Mouse (Mus musculus): Measurements from ENCODE around the gene Mob1a. TPM values are rescaled to one million over a fixed set of nuclear protein-coding genes. Genes with fewer than 3 reads are reported as not detected.

Mob1a gene
- polyA plus RNA-seq, 1 experiment from 2014 or later: 50.8 TPM

- no peaks in the 10 kb centered on the region for H3K27me3 ChIP-seq (replicated peaks; ENCODE audit: control insufficient read depth, insufficient read depth, low read length)
- H3K4me1 ChIP-seq (ENCODE audit: control insufficient read depth, insufficient read depth, low read length): peaks cover 23% of the 10 kb centered on the region
- H3K9ac ChIP-seq (ENCODE audit: low read depth, low read length): peak overlapping the region; percentile 96
- H3K36me3 ChIP-seq (ENCODE audit: control insufficient read depth, insufficient read depth, low read length): no peaks in the 10 kb centered on the region
- 86% methylated on average over 7 of the region's 7 CpGs for WGBS
- H3K9me3 ChIP-seq (ENCODE audit: control insufficient read depth, low read length): no peaks in the 10 kb centered on the region
- no peak for ATAC-seq
- peak overlapping the region; percentile 80 for H3K4me2 ChIP-seq (ENCODE audit: low read depth, low read length)
- peak overlapping the region; percentile 89 for H3K4me3 ChIP-seq (ENCODE audit: low read length)
- no peak overlapping the region for H3K27ac ChIP-seq (ENCODE audit: low read length)
These were observed 24.4 kb downstream of the Mob1a start for GRCm38 (mm10) chr6:83350172-83350571.

- no peak overlapping the region for H3K27ac ChIP-seq (ENCODE audit: low read length)
- H3K4me2 ChIP-seq (ENCODE audit: low read depth, low read length): no peak overlapping the region
- 90% methylated on average over 16 of the region's 16 CpGs for WGBS
- no peak overlapping the region for H3K4me3 ChIP-seq (ENCODE audit: low read length)
- ATAC-seq: no peak
- no peaks in the 10 kb centered on the region for H3K27me3 ChIP-seq (replicated peaks; ENCODE audit: control insufficient read depth, insufficient read depth, low read length)
- no peaks in the 10 kb centered on the region for H3K9me3 ChIP-seq (ENCODE audit: control insufficient read depth, low read length)
- peaks cover 27% of the 10 kb centered on the region for H3K4me1 ChIP-seq (ENCODE audit: control insufficient read depth, insufficient read depth, low read length)
- no peak overlapping the region for H3K9ac ChIP-seq (ENCODE audit: low read depth, low read length)
- no peaks in the 10 kb centered on the region for H3K36me3 ChIP-seq (ENCODE audit: control insufficient read depth, insufficient read depth, low read length)
These were observed 25.1 kb downstream of the Mob1a start for GRCm38 (mm10) chr6:83350851-83351405.

DNA sequence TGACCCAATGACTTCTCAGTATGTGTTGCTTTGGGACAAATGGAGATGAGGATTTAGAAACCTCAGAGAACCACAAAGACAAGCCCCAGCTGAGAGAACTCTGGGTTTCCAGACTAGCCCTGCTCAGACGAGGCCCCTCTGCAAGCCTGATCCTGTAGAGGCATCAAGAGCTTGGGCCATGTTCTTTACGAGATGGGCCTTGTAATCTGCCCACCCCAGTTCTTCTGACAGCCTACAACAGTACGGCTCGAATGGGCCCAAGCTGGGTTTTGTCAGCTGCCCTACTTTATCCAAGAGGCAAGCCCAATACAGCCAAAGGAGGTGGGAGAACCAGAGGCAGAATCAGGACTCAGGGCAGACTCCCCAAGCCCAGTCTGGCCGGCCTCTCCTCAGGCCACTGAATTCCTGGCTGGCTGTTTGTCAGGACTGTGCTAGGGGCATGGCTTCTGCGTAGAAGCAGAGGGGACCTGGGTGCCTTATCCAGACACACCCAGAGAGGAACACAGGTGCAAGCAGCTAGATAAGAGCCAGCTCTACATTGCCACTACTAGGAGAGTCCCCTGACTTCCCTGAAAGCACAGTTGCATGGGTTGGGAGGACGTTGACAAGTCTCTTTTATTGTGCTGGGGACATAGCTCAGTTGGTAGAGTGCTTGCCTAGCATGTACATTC is 25.8 kb downstream of the Mob1a start:
- Histone ChIP-seq H3K9ac (ENCODE audit: low read depth, low read length) (no peak overlapping the region), H3K27me3 (replicated peaks; ENCODE audit: control insufficient read depth, insufficient read depth, low read length) (no peaks in the 10 kb centered on the region), H3K4me2 (ENCODE audit: low read depth, low read length) (no peak overlapping the region), H3K9me3 (ENCODE audit: control insufficient read depth, low read length) (no peaks in the 10 kb centered on the region), H3K4me3 (ENCODE audit: low read length) (no peak overlapping the region), H3K27ac (ENCODE audit: low read length) (peak overlapping the region; percentile 71), H3K36me3 (ENCODE audit: control insufficient read depth, insufficient read depth, low read length) (no peaks in the 10 kb centered on the region), H3K4me1 (ENCODE audit: control insufficient read depth, insufficient read depth, low read length) (peaks cover 27% of the 10 kb centered on the region)
- WGBS: 68% methylated on average over 7 of the region's 7 CpGs
- peak; percentile 63 for ATAC-seq

DNA sequence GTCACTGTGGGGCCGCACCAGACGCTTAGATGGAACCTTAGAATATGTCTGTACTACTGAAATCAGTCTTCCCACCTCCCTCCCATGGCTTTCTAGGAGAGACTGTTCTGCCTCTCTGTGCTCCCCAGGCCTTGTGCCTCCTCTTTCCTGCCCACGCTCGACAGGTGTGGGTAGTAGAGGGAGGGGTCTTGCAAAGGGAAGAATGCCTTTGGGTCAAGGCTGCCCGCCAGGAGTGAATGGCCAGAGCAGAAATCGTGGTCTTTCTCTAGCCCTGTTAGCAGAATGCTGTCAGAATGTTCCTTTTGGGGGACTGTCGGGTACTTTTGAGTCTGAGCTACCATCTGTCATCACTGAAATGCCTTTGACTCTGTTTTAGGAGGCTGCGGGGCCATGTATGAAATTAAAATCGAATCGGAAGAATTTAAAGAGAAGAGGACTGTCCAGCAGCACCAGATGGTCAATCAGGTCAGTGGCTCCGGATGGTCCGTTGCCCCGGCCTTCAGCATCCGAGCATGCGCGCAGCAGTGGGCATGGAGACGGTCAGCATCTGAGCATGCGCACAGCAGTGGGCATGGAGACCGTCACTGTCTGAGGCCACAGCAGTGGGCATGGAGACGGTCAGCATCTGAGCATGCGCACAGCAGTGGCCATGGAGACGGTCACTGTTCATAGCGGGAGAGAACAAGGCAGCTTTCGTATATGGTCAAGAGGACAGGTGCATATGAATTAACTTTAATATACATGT is 27.0 kb downstream of the Mob1a start:
- Histone ChIP-seq H3K36me3 (ENCODE audit: control insufficient read depth, insufficient read depth, low read length) (no peaks in the 10 kb centered on the region), H3K9ac (ENCODE audit: low read depth, low read length) (0 out of 2 replicates have a peak overlapping the region, but pooled peaks have one; percentile 13), H3K9me3 (ENCODE audit: control insufficient read depth, low read length) (no peaks in the 10 kb centered on the region), H3K4me1 (ENCODE audit: control insufficient read depth, insufficient read depth, low read length) (peaks cover 27% of the 10 kb centered on the region), H3K27me3 (replicated peaks; ENCODE audit: control insufficient read depth, insufficient read depth, low read length) (no peaks in the 10 kb centered on the region), H3K27ac (ENCODE audit: low read length) (no peak overlapping the region), H3K4me2 (ENCODE audit: low read depth, low read length) (no peak overlapping the region), H3K4me3 (ENCODE audit: low read length) (no peak overlapping the region)
- 95% methylated on average over 24 of the region's 24 CpGs for WGBS
- no peak for ATAC-seq

- Histone ChIP-seq H3K4me1 (ENCODE audit: control insufficient read depth, insufficient read depth, low read length) (peaks cover 19% of the 10 kb centered on the region), H3K9me3 (ENCODE audit: control insufficient read depth, low read length) (no peaks in the 10 kb centered on the region), H3K4me3 (ENCODE audit: low read length) (no peak overlapping the region), H3K27ac (ENCODE audit: low read length) (peak overlapping the region; percentile 79), H3K27me3 (replicated peaks; ENCODE audit: control insufficient read depth, insufficient read depth, low read length) (no peaks in the 10 kb centered on the region), H3K36me3 (ENCODE audit: control insufficient read depth, insufficient read depth, low read length) (peaks cover 3% of the 10 kb centered on the region), H3K9ac (ENCODE audit: low read depth, low read length) (0 out of 2 replicates have a peak overlapping the region, but pooled peaks have one; percentile 26), H3K4me2 (ENCODE audit: low read depth, low read length) (peak overlapping the region; percentile 24; the same call in 1 of the 2 replicates)
- peak; percentile 69 for ATAC-seq
- WGBS: 74% methylated on average over 9 of the region's 9 CpGs
These were observed 29.3 kb downstream of the Mob1a start for GRCm38 (mm10) chr6:83354856-83355781.

- no peaks in the 10 kb centered on the region for H3K27me3 ChIP-seq (replicated peaks; ENCODE audit: control insufficient read depth, insufficient read depth, low read length)
- ATAC-seq: peak; percentile 47
- 23% methylated on average over 7 of the region's 7 CpGs for WGBS
- H3K36me3 ChIP-seq (ENCODE audit: control insufficient read depth, insufficient read depth, low read length): peaks cover 3% of the 10 kb centered on the region
- H3K27ac ChIP-seq (ENCODE audit: low read length): no peak overlapping the region
- peaks cover 12% of the 10 kb centered on the region; the same call in 1 of the 2 replicates for H3K4me1 ChIP-seq (ENCODE audit: control insufficient read depth, insufficient read depth, low read length)
- H3K4me2 ChIP-seq (ENCODE audit: low read depth, low read length): no peak overlapping the region
- H3K9me3 ChIP-seq (ENCODE audit: control insufficient read depth, low read length): no peaks in the 10 kb centered on the region
- H3K4me3 ChIP-seq (ENCODE audit: low read length): no peak overlapping the region
- no peak overlapping the region for H3K9ac ChIP-seq (ENCODE audit: low read depth, low read length)
These were observed 30.8 kb downstream of the Mob1a start for GRCm38 (mm10) chr6:83356569-83357138.

DNA sequence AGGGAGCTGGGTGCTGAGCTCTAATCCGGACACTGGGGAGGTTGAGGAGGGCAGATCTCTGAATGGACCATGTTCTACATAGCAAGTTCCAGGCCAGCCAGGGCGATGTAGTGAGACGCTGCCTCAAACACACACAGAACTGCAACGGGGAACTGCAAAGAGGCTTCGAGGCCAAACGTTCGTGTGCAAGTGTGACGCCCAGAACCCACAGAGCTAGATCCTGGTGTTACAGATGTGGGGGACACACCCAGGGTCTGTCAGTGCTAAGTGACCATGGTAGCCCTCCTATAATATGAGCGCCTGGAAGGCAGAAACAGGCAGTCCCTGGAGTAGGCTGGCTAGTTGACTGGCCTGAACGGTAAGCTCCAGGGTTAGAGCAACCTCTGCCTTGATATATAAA is 31.6 kb downstream of the Mob1a start:
- Histone ChIP-seq H3K27me3 (replicated peaks; ENCODE audit: control insufficient read depth, insufficient read depth, low read length) (no peaks in the 10 kb centered on the region), H3K4me2 (ENCODE audit: low read depth, low read length) (no peak overlapping the region), H3K36me3 (ENCODE audit: control insufficient read depth, insufficient read depth, low read length) (peaks cover 6% of the 10 kb centered on the region), H3K9me3 (ENCODE audit: control insufficient read depth, low read length) (no peaks in the 10 kb centered on the region), H3K9ac (ENCODE audit: low read depth, low read length) (no peak overlapping the region), H3K4me3 (ENCODE audit: low read length) (no peak overlapping the region), H3K4me1 (ENCODE audit: control insufficient read depth, insufficient read depth, low read length) (peaks cover 7% of the 10 kb centered on the region; the same call in 1 of the 2 replicates), H3K27ac (ENCODE audit: low read length) (no peak overlapping the region)
- 89% methylated on average over 10 of the region's 10 CpGs for WGBS
- ATAC-seq: no peak

DNA sequence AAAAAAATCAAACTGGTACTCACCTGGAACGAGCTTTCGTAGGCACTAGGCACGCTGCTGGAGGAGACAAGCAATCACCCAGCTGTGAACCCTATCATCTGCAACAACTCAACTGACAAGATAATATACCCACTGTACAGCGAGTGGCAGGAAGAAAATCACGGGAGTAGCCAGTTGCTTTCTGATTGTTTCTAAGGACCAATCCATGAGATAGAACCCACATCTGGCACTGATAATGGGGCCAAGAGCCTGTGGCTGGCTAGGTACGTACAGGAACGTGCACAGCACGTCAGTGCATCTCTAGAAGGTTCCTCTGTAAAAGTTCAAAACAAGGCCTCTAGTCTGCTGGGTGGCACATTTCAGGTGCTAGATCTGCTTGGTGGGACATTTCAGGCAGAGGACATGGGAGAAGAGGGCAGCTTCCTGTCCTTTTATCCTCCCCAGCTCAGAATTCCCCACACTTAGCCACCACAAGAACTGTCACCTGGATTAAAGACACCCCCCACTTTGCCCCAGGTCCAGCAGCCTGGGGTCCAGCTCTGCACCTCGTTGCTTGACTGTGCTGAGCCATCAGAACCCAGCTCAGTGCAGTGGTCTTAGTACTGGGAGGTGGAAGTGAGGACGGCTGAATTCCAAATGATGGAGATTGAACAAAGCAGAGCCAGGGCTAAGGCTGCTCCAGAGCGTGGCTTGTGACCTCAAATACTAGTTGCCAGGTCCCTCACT is 35.9 kb downstream of the Mob1a start:
- H3K27ac ChIP-seq (ENCODE audit: low read length): no peak overlapping the region
- H3K36me3 ChIP-seq (ENCODE audit: control insufficient read depth, insufficient read depth, low read length): peaks cover 6% of the 10 kb centered on the region
- no peaks in the 10 kb centered on the region for H3K27me3 ChIP-seq (replicated peaks; ENCODE audit: control insufficient read depth, insufficient read depth, low read length)
- WGBS: 88% methylated on average over 11 of the region's 11 CpGs
- H3K4me3 ChIP-seq (ENCODE audit: low read length): no peak overlapping the region
- no peak for ATAC-seq
- H3K9me3 ChIP-seq (ENCODE audit: control insufficient read depth, low read length): no peaks in the 10 kb centered on the region
- H3K4me1 ChIP-seq (ENCODE audit: control insufficient read depth, insufficient read depth, low read length): no peaks in the 10 kb centered on the region
- H3K9ac ChIP-seq (ENCODE audit: low read depth, low read length): no peak overlapping the region
- H3K4me2 ChIP-seq (ENCODE audit: low read depth, low read length): no peak overlapping the region

All from intestine, embryonic 16.5 days (tissue).